Mouse (Mus musculus) bone marrow, adult 2 months (tissue): Measurements from ENCODE around the gene Mad2l1bp. TPM values are rescaled to one million over a fixed set of nuclear protein-coding genes. Genes with fewer than 3 reads are reported as not detected.

ENCODE experiments used
- H3K27ac ChIP-seq: fragments of 200-500 bp; 2 replicates; pipeline ENCODE4 v1.5.1; 2012; ENCODE audit warnings: low read depth, mild to moderate bottlenecking, control low read depth, inconsistent platforms, low read length; ENCODE audit not compliant: control insufficient read depth, poor library complexity, insufficient read depth
- H3K4me1 ChIP-seq: fragments of 200-500 bp; 2 replicates; pipeline ENCODE4 v1.6.1; 2011; ENCODE audit warnings: low read length; ENCODE audit not compliant: control insufficient read depth, insufficient read depth
- H3K4me3 ChIP-seq: fragments of 200-500 bp; replicated peaks from 2 replicates; pipeline ENCODE3; 2011; ENCODE audit warnings: mild to moderate bottlenecking, low read depth, low read length, control low read depth; ENCODE audit not compliant: control insufficient read depth
- CTCF ChIP-seq: fragments of 200-500 bp; IDR thresholded peaks from 2 replicates; pipeline ENCODE4 v1.5.1; 2011; ENCODE audit warnings: low read length, control low read depth; ENCODE audit not compliant: control insufficient read depth, insufficient read depth
- POLR2A ChIP-seq: fragments of 200-500 bp; IDR thresholded peaks from 2 replicates; pipeline ENCODE4 v1.6.1; 2011; ENCODE audit warnings: low read depth, mild to moderate bottlenecking, control low read depth, low read length, borderline replicate concordance; ENCODE audit not compliant: control insufficient read depth
- WGBS: fragments of 180-500 bp; shearing (Covaris S2); methylation state at CpG from one replicate; pipeline ENCODE4 v1.1.7; 2018; 5-methylcytosine and 5-hydroxymethylcytosine counted together
- polyA plus RNA-seq: library from polyadenylated mRNA; stranded (reverse); fragments of >200 nt; gene quantifications from 2 replicates; pipeline ENCODE4 v1.2.4, GENCODE M21; 2011; ENCODE audit warnings: low replicate concordance; ENCODE audit not compliant: missing spikeins, insufficient read depth, insufficient read length

Mad2l1bp gene
- polyA plus RNA-seq, 1 experiment, result 32.7 TPM

- H3K27ac ChIP-seq, result no peak overlapping the region
- TF ChIP-seq POLR2A (no peak), CTCF (no peak)
- H3K4me3 ChIP-seq, result no peak overlapping the region
- no peaks in the 10 kb centered on the region; the same call in 1 of the 2 replicates for H3K4me1 ChIP-seq
- WGBS, result 69% methylated on average over 2 of the region's 2 CpGs
These were observed 37.9 kb downstream of the Mad2l1bp start for GRCm38 (mm10) chr17:46115489-46115888.

GRCm38 (mm10) chr17:46110402-46111289 lies 42.7 kb downstream of the Mad2l1bp start, which contains the start of gene Mrps18a:
TSS of gene Mrps18a (plus strand) at chr17:46110986.
- Histone ChIP-seq H3K4me3 (peak within 1 kb of the TSS; percentile 98), H3K27ac (peak within 1 kb of the TSS; percentile 44; the same call in 1 of the 2 replicates), H3K4me1 (no peaks in the 10 kb centered on the region; the same call in 1 of the 2 replicates)
- WGBS, result 5% methylated on average over 38 of the region's 38 CpGs
- peak; percentile 96 for TF ChIP-seq POLR2A
- TF ChIP-seq CTCF, result no peak

GRCm38 (mm10) chr17:46108286-46108685 lies 45.1 kb downstream of the Mad2l1bp start:
- 73% methylated on average over 4 of the region's 4 CpGs for WGBS
- TF ChIP-seq POLR2A (no peak), CTCF (no peak)
- peaks cover 5% of the 10 kb centered on the region for H3K4me1 ChIP-seq
- H3K27ac ChIP-seq, result no peak overlapping the region
- H3K4me3 ChIP-seq, result no peak overlapping the region

GRCm38 (mm10) chr17:46104487-46104886 lies 48.9 kb downstream of the Mad2l1bp start:
- Histone ChIP-seq H3K27ac (peak overlapping the region; percentile 46), H3K4me1 (peaks cover 5% of the 10 kb centered on the region), H3K4me3 (no peak overlapping the region)
- WGBS, result 3% methylated on average over 12 of the region's 12 CpGs
- TF ChIP-seq CTCF (no peak), POLR2A (peak; percentile 47; the same call in 1 of the 2 replicates)

- TF ChIP-seq POLR2A (no peak), CTCF (no peak)
- H3K4me3 ChIP-seq, result no peak overlapping the region
- H3K4me1 ChIP-seq, result peaks cover 5% of the 10 kb centered on the region
- 77% methylated on average over 8 of the region's 8 CpGs for WGBS
- no peak overlapping the region for H3K27ac ChIP-seq
These were observed 50.7 kb downstream of the Mad2l1bp start for GRCm38 (mm10) chr17:46102608-46103159.

GRCm38 (mm10) chr17:46101906-46102305 lies 51.4 kb downstream of the Mad2l1bp start:
- Histone ChIP-seq H3K4me3 (no peak overlapping the region), H3K27ac (no peak overlapping the region), H3K4me1 (peaks cover 5% of the 10 kb centered on the region)
- TF ChIP-seq CTCF, result no peak
- TF ChIP-seq POLR2A, result no peak
- WGBS, result 91% methylated on average over 9 of the region's 9 CpGs

GRCm38 (mm10) chr17:46098525-46098924 lies 54.8 kb downstream of the Mad2l1bp start:
- no peak overlapping the region for H3K4me3 ChIP-seq
- H3K4me1 ChIP-seq, result no peaks in the 10 kb centered on the region
- H3K27ac ChIP-seq, result no peak overlapping the region
- 74% methylated on average over 8 of the region's 8 CpGs for WGBS
- no peak for TF ChIP-seq CTCF
- TF ChIP-seq POLR2A, result no peak

Other genes starting within 250 kb of the Mad2l1bp start
- gene Vegfa, start 121.2 kb downstream of the Mad2l1bp start, polyA plus RNA-seq, result 18.2 and 18.8 TPM in 2 replicates
- gene Mrps18a, start 42.6 kb downstream of the Mad2l1bp start, polyA plus RNA-seq, result 42.0 and 90.6 TPM in 2 replicates
- gene Rsph9, start 9.3 kb downstream of the Mad2l1bp start, polyA plus RNA-seq, result 1.7 and 5.0 TPM in 2 replicates
- 194 and 345 TPM in 2 replicates for gene Gtpbp2, start 7.5 kb upstream of the Mad2l1bp start, polyA plus RNA-seq
- gene Polh, start 49.1 kb upstream of the Mad2l1bp start, polyA plus RNA-seq, result 17.3 and 23.2 TPM in 2 replicates
- gene Xpo5, start 49.2 kb upstream of the Mad2l1bp start, polyA plus RNA-seq, result 8.6 and 15.1 TPM in 2 replicates
- gene Polr1c, start 94.5 kb upstream of the Mad2l1bp start, polyA plus RNA-seq, result 26.6 and 55.4 TPM in 2 replicates
- gene Yipf3, start 94.5 kb upstream of the Mad2l1bp start, polyA plus RNA-seq, result 75.6 and 103 TPM in 2 replicates
- gene Lrrc73, start 100.0 kb upstream of the Mad2l1bp start, polyA plus RNA-seq, result 1.4 and 2.4 TPM in 2 replicates
- 20.0 and 28.9 TPM in 2 replicates for gene Tjap1, start 129.5 kb upstream of the Mad2l1bp start, polyA plus RNA-seq
- not detected in 2 replicates for gene Dlk2, start 143.9 kb upstream of the Mad2l1bp start, polyA plus RNA-seq
- gene Abcc10, start 174.8 kb upstream of the Mad2l1bp start, polyA plus RNA-seq, result 4.0 and 9.0 TPM in 2 replicates
- 14.0 and 16.1 TPM in 2 replicates for gene Zfp318, start 230.2 kb upstream of the Mad2l1bp start, polyA plus RNA-seq